Mouse (Mus musculus) CH12.LX (cell line): Measurements from ENCODE around the gene Mgat5b.

Source experiments
- BHLHE40 ChIP-seq: IDR thresholded peaks from 2 replicates; pipeline ENCODE4 v1.6.1; 2011; ENCODE audit warnings: mild to moderate bottlenecking, low read depth, low read length, improper control_type of control experiment
- CTCF ChIP-seq, 2 experiments: IDR thresholded peaks in 1 of 2; conservative IDR thresholded peaks in 1 of 2; 2 replicates each; pipeline ENCODE4 v1.5.1; 2011 to 2012; ENCODE audit warnings: low read depth in 2 of 2, low read length in 2 of 2, improper control_type of control experiment in 1 of 2, inconsistent platforms in 1 of 2, mild to moderate bottlenecking in 1 of 2, moderate library complexity in 1 of 2
- EP300 ChIP-seq: IDR thresholded peaks from 2 replicates; pipeline ENCODE4 v1.6.1; 2011; ENCODE audit warnings: low read length, improper control_type of control experiment
- KAT2A ChIP-seq: IDR thresholded peaks from 2 replicates; pipeline ENCODE4 v1.6.1; 2012; ENCODE audit warnings: low read length, improper control_type of control experiment, inconsistent platforms; ENCODE audit not compliant: insufficient replicate concordance
- MAX ChIP-seq: IDR thresholded peaks from 2 replicates; pipeline ENCODE4 v1.6.1; 2011; ENCODE audit warnings: low read length, improper control_type of control experiment
- USF1 ChIP-seq: IDR thresholded peaks from 2 replicates; pipeline ENCODE4 v1.6.1; 2014; ENCODE audit warnings: low read depth, mild to moderate bottlenecking, inconsistent platforms, low read length, improper control_type of control experiment
- USF2 ChIP-seq: conservative IDR thresholded peaks from 2 replicates; pipeline ENCODE4 v1.6.1; 2011; ENCODE audit warnings: low read depth, low read length, improper control_type of control experiment

DNA sequence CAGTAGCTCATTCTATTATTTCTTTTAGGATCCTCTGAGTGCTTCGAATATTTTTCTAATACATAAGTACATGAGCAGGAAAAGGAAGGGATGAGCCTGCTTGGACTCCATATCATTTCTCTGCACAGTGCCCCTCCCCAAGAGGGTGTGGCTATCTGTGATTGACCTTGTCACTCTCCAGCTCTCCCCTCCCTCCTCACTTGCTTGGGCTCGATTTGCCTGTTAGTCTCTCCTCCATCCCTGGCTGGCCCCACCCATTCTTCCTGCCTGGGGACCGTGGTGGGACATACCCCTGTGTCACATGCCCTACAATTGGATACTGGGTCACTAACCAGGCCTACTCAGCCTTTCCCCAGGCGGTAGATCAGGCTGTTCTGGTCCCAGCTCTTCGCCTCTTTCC lies 39.9 kb downstream of the Mgat5b start:
- TF ChIP-seq USF1 (no peak), USF2 (no peak), MAX (no peak), EP300 (no peak), CTCF (conservative IDR thresholded peaks at IDR 0.05 in 1 of 2, IDR thresholded peaks at IDR 0.05 in 1 of 2; ENCODE audit: low read depth in 2 of 2, low read length in 2 of 2) (no peak), BHLHE40 (no peak), KAT2A (no peak)
